Mouse (Mus musculus) T-helper 2 cell (primary cell): Measurements from ENCODE around the gene Gstm6.

ENCODE experiments used
- in situ Hi-C: fragments of 300-600 bp; cut with MboI, MseI; formaldehyde crosslinking; loops from one replicate; pipeline ENCODE4 v1.15.1; 2025; ENCODE audit warnings: high pct_unique_total_duplicates

Gstm6 gene

DNA sequence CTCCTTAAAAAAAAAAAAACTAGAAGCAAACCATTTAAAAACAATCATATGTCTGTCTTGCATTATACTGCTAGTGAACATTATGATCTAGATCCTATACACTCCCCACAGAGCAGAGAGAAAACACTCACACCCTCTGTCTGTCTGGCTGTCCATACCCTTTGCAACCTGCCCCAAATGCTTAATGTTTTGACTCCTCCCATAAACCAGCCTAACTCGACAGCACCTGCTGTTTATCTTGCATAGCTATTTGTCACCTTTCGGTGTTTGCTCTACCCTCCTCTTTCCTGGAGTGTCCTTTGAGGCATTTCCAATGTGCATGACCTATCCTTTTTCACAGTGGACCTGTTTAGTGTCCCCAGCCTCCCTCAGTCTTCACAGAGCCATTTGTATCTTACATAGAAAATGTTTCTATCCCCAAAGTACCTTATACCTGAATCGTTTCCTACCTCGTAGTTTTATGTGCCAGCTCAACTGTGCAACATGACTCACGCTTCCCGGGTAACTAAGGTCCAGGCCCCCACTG lies 48.3 kb downstream of the Gstm6 start:
- in situ Hi-C loops: loop anchor here (25.0 kb wide), 1 partner anchor 658 kb away; the partner anchor contains the start of genes A630076J17Rik and Prok1

DNA sequence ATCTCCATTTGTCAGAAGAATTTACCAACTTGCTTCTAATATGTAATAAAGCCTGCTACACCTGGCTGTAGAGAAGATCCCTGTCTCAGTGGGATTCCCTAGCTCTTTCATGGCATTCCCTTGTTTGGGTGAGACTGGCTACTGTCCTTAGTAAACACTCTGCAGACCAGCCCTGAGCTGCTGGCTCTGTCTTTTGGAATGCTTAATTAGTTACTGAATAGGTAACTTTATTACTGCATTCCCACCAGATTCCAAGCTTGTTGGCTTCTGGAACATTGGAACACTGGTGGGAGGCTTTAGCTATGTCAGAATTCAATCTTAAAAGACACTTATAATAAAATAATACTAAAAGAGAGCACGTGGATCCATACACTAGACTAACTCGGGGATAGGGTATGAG lies 54.3 kb downstream of the Gstm6 start:
- in situ Hi-C loops: loop anchor here (25.0 kb wide), 1 partner anchor 652 kb away; the partner anchor contains the start of genes A630076J17Rik and Prok1
